Mouse (Mus musculus): Measurements from ENCODE around the gene Mark3.

DNA sequence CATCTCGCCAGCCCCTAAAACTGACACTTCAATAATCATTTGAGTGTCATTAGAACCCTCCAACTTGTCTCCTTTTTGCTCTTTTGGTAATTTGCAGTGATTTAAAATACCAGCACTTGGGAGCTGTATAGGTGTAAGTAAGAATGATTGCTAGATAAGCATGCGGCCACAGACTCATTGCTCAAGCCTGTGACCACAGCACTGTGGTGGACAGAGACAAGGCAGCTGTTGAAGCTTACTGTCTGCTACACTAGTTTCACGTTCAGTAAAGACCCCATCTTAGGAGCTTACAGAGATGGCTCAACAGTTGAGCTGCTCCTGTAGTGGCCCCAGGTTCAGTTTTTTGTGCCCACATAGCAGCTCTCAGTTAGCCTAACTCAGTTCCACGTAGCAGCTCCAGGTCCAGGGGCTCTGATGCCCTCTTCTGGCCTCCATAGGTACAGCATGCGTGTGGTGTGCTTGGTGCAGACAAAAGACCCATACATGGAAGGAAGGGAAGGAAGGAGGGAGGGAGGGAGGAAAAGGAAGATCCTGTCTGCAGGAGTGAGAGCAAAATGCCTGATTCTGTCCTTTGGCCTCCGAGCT, 73.8 kb downstream of the Mark3 start:
- no peak for TF ChIP-seq ZNF384 (IDR thresholded peaks at IDR 0.05; ENCODE audit: low read depth, low read length)
- no peak for TF ChIP-seq CHD2 (IDR thresholded peaks at IDR 0.05; ENCODE audit: low read depth, low read length)
